Mouse (Mus musculus): Measurements from ENCODE around the gene Myh10. TPM values are rescaled to one million over a fixed set of nuclear protein-coding genes. Genes with fewer than 3 reads are reported as not detected.
A peak's percentile ranks its signal among the peaks of the same experiment; 100 is the strongest.

The Myh10 gene
- total and polyA plus RNA-seq, 3 experiments, result 0.38 to 2.7 (median 0.62) TPM

DNA sequence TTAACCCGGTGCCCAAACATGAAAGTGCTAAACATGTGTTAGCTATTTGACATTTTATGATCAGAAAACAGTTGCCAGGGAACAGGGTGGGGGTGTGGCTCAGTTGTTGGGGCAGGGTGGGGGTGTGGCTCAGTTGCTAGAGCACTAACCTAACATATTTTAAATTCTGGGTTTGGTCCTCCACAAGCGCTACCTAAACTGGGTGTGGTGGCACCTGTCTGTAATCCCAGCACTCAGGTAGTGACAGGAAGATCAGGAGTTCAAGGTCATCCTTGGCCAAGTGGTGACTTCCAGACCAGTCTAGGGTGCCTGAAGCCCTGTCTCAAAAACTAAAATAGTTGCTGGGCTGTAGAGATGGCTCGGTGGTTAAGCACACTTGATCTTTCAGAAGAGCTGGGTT lies 17.3 kb upstream of the Myh10 start:
- no peak for TF ChIP-seq UBTF (IDR thresholded peaks at IDR 0.05; ENCODE audit: low read depth, low read length)
- no peak for TF ChIP-seq ZNF384 (IDR thresholded peaks at IDR 0.05; ENCODE audit: low read depth, low read length)
- TF ChIP-seq TBP (conservative IDR thresholded peaks at IDR 0.05; ENCODE audit: low read depth, low read length), result no peak
- TF ChIP-seq JUND (conservative IDR thresholded peaks at IDR 0.05; ENCODE audit: low read depth, low read length), result no peak
- TF ChIP-seq ETS1 (conservative IDR thresholded peaks at IDR 0.05; ENCODE audit: low read depth, low read length), result no peak
- TF ChIP-seq SMC3 (IDR thresholded peaks at IDR 0.05; ENCODE audit: low read depth, low read length), result no peak
- TF ChIP-seq POLR2A (IDR thresholded peaks at IDR 0.05; ENCODE audit: low read depth, low read length), result no peak
- no peak for TF ChIP-seq CTCF (conservative IDR thresholded peaks at IDR 0.05 in 1 of 2, IDR thresholded peaks at IDR 0.05 in 1 of 2; ENCODE audit: low read depth in 2 of 2, low read length in 2 of 2)
- TF ChIP-seq KAT2A (IDR thresholded peaks at IDR 0.05; ENCODE audit: insufficient replicate concordance, low read length), result no peak
- TF ChIP-seq SIN3A (IDR thresholded peaks at IDR 0.05; ENCODE audit: low read length), result no peak
- no peak; the same call in 1 of the 2 replicates for TF ChIP-seq IRF4 (IDR thresholded peaks at IDR 0.05; ENCODE audit: low read depth, low read length)
- no peak for TF ChIP-seq ZC3H11A (IDR thresholded peaks at IDR 0.05; ENCODE audit: low read depth, low read length)
- TF ChIP-seq MYC (IDR thresholded peaks at IDR 0.05; ENCODE audit: low read depth, low read length), result no peak
- TF ChIP-seq MEF2A (IDR thresholded peaks at IDR 0.05; ENCODE audit: borderline replicate concordance, low read depth, low read length), result no peak
- no peak for TF ChIP-seq ZMIZ1 (IDR thresholded peaks at IDR 0.05; ENCODE audit: low read depth, low read length)
- TF ChIP-seq MAZ (IDR thresholded peaks at IDR 0.05; ENCODE audit: low read depth, low read length), result no peak
- H3K4me3 ChIP-seq (replicated peaks in 1 of 3; ENCODE audit: low read depth in 2 of 3, low read length in 2 of 3, poor library complexity in 1 of 3), result no peak overlapping the region
- H3K4me2 ChIP-seq (ENCODE audit: insufficient read depth, low read depth, poor library complexity, severe bottlenecking), result no peak overlapping the region
- no peak for DNase-seq (ENCODE audit: extremely low read depth)
- peaks cover 3% of the 10 kb centered on the region for H3K9me3 ChIP-seq (replicated peaks; ENCODE audit: low read length)
- H3K36me3 ChIP-seq (replicated peaks in 1 of 2; ENCODE audit: control insufficient read depth in 1 of 2, insufficient read depth in 1 of 2, low read length in 1 of 2), result no peaks in the 10 kb centered on the region
- in situ Hi-C loops (cut with MboI; ENCODE audit: low pct_ligation_motif_present, low pct_unique_long_range_greater_than_20kb, low sequenced_read_pairs) (no loop called here), dilution Hi-C loops (cut with MboI; ENCODE audit: extremely low pct_ligation_motif_present, extremely low pct_unique_long_range_greater_than_20kb, low sequenced_read_pairs) (no loop called here)
- no peaks in the 10 kb centered on the region for H3K79me2 ChIP-seq (replicated peaks; ENCODE audit: control insufficient read depth, extremely low read depth, insufficient read depth, poor library complexity, severe bottlenecking)
- H3K9ac ChIP-seq (ENCODE audit: insufficient read depth, low read depth), result no peak overlapping the region
- H3K27ac ChIP-seq (ENCODE audit: insufficient read depth, low read depth), result no peak overlapping the region
- H3K27me3 ChIP-seq (replicated peaks), result peaks cover 2% of the 10 kb centered on the region
- peaks cover 15 to 25% of the 10 kb centered on the region in 2 experiments for H3K4me1 ChIP-seq (ENCODE audit: control insufficient read depth in 1 of 2, insufficient read depth in 2 of 2)

GRCm38 (mm10) chr11:68674643-68675042 lies 16.7 kb upstream of the Myh10 start:
- no peaks in the 10 kb centered on the region for H3K27me3 ChIP-seq (replicated peaks)
- dilution Hi-C loops (cut with MboI; ENCODE audit: extremely low pct_ligation_motif_present, extremely low pct_unique_long_range_greater_than_20kb, low sequenced_read_pairs), result no loop called here
- H3K36me3 ChIP-seq (replicated peaks in 1 of 2; ENCODE audit: control insufficient read depth in 1 of 2, insufficient read depth in 1 of 2, low read length in 1 of 2), result no peaks in the 10 kb centered on the region
- H3K79me2 ChIP-seq (replicated peaks; ENCODE audit: control insufficient read depth, extremely low read depth, insufficient read depth, poor library complexity, severe bottlenecking), result no peaks in the 10 kb centered on the region
- in situ Hi-C loops (cut with MboI; ENCODE audit: low pct_ligation_motif_present, low pct_unique_long_range_greater_than_20kb, low sequenced_read_pairs), result no loop called here
- peak; percentile 42; the same call in 1 of the 2 replicates for TF ChIP-seq CHD2 (IDR thresholded peaks at IDR 0.05; ENCODE audit: low read length)
- peak; percentile 99 for TF ChIP-seq ETS1 (conservative IDR thresholded peaks at IDR 0.05; ENCODE audit: low read depth, low read length)
- peak; percentile 83 for TF ChIP-seq BHLHE40 (IDR thresholded peaks at IDR 0.05; ENCODE audit: low read depth, low read length)
- TF ChIP-seq MAFK (IDR thresholded peaks at IDR 0.05; ENCODE audit: insufficient replicate concordance, low read length), result no peak
- peak; percentile 72 for TF ChIP-seq MAX (IDR thresholded peaks at IDR 0.05; ENCODE audit: low read length)
- no peak for TF ChIP-seq CTCF (conservative IDR thresholded peaks at IDR 0.05 in 1 of 2, IDR thresholded peaks at IDR 0.05 in 1 of 2; ENCODE audit: low read depth in 2 of 2, low read length in 2 of 2)
- TF ChIP-seq CHD1 (IDR thresholded peaks at IDR 0.05; ENCODE audit: low read depth, low read length), result no peak
- TF ChIP-seq IRF4 (IDR thresholded peaks at IDR 0.05; ENCODE audit: low read depth, low read length), result peak; percentile 65
- no peak for TF ChIP-seq RCOR1 (conservative IDR thresholded peaks at IDR 0.05; ENCODE audit: low read depth, low read length)
- no peak for TF ChIP-seq NRF1 (IDR thresholded peaks at IDR 0.05; ENCODE audit: low read depth, low read length)
- TF ChIP-seq JUN (IDR thresholded peaks at IDR 0.05; ENCODE audit: insufficient read depth, low read depth, low read length), result peak; percentile 55; the same call in 1 of the 2 replicates
- peak; percentile 42 for TF ChIP-seq JUND (conservative IDR thresholded peaks at IDR 0.05; ENCODE audit: low read depth, low read length)
- TF ChIP-seq TCF12 (IDR thresholded peaks at IDR 0.05; ENCODE audit: low read depth, low read length), result peak; percentile 72; the same call in 1 of the 2 replicates
- TF ChIP-seq MEF2A (IDR thresholded peaks at IDR 0.05; ENCODE audit: borderline replicate concordance, low read depth, low read length), result peak; percentile 99
- no peak for TF ChIP-seq PAX5 (IDR thresholded peaks at IDR 0.05; ENCODE audit: low read length)
- TF ChIP-seq EP300 (IDR thresholded peaks at IDR 0.05; ENCODE audit: low read length), result peak; percentile 74
- TF ChIP-seq SMC3 (IDR thresholded peaks at IDR 0.05; ENCODE audit: low read depth, low read length), result no peak
- TF ChIP-seq RAD21 (IDR thresholded peaks at IDR 0.05; ENCODE audit: low read depth, low read length), result no peak
- H3K4me3 ChIP-seq (replicated peaks in 1 of 3; ENCODE audit: low read depth in 2 of 3, low read length in 2 of 3, poor library complexity in 1 of 3), result no peak overlapping the region
- peaks cover 3% of the 10 kb centered on the region for H3K9me3 ChIP-seq (replicated peaks; ENCODE audit: low read length)
- peak overlapping the region; percentile 11; the same call in 1 of the 2 replicates for H3K4me2 ChIP-seq (ENCODE audit: insufficient read depth, low read depth, poor library complexity, severe bottlenecking)
- H3K27ac ChIP-seq (ENCODE audit: insufficient read depth, low read depth), result peak overlapping the region; percentile 66
- DNase-seq (ENCODE audit: extremely low read depth), result peak; percentile 58
- peaks cover 15 to 25% of the 10 kb centered on the region in 2 experiments for H3K4me1 ChIP-seq (ENCODE audit: control insufficient read depth in 1 of 2, insufficient read depth in 2 of 2)
- 0 out of 2 replicates have a peak overlapping the region, but pooled peaks have one; percentile 11 for H3K9ac ChIP-seq (ENCODE audit: insufficient read depth, low read depth)
